Mouse (Mus musculus) erythroid progenitor cell, adult 5-6 weeks (primary cell): Measurements from ENCODE around the gene Limd1. TPM values are rescaled to one million over a fixed set of nuclear protein-coding genes. Genes with fewer than 3 reads are reported as not detected.

Source experiments
- ATAC-seq: replicated peaks from 2 replicates; pipeline ENCODE4 v1.8.0; 2016; ENCODE audit warnings: moderate number of reproducible peaks, mild to moderate bottlenecking, moderate TSS enrichment, inconsistent platforms; ENCODE audit not compliant: poor library complexity, low FRiP score, severe bottlenecking
- total RNA-seq, 2 experiments: library from RNA; stranded (forward) in 1 of 2; stranded (reverse) in 1 of 2; fragments of 150-400 nt in 1 of 2; fragments of 186-747, 209-891 nt in 1 of 2; gene quantifications; 2 replicates each; pipeline versions ENCODE4 v1.2.3 to v1.2.4; 2015 to 2017; ENCODE audit warnings: low replicate concordance in 2 of 2

The Limd1 gene
- total RNA-seq, 2 experiments from 2014 or later: 46.1 to 59.1 TPM

GRCm38 (mm10) chr9:123509638-123510604 is 31.4 kb downstream of the Limd1 start:
- ATAC-seq: no peak

GRCm38 (mm10) chr9:123510926-123511325 is 32.4 kb downstream of the Limd1 start:
- no peak for ATAC-seq

DNA sequence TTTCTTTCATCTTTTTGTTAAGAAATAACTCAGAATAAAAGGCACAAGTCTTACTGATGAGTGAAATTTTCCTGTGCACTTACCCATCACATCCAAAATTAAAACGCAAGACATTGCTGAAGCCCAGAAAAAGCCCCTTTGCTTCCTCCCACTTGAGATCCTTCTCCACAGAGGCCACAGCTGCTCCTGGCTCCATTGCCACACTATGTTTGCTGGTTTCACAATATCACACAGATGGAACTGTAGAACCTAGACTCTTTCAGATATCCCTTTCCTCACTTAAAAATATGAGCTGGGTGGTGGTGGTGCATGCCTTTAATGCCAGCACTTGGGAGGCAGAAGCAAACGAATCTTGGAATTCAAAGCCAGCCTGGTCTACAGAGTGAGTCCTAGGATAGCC is 34.0 kb downstream of the Limd1 start:
- no peak for ATAC-seq

- ATAC-seq: no peak
Measured at GRCm38 (mm10) chr9:123515087-123515486, 36.6 kb downstream of the Limd1 start.

GRCm38 (mm10) chr9:123516641-123517385 is 38.3 kb downstream of the Limd1 start:
- ATAC-seq: no peak

- ATAC-seq: no peak
Measured at GRCm38 (mm10) chr9:123518969-123519894, 40.7 kb downstream of the Limd1 start.

GRCm38 (mm10) chr9:123520735-123521134 is 42.2 kb downstream of the Limd1 start:
- ATAC-seq: no peak

GRCm38 (mm10) chr9:123523676-123524075 is 45.2 kb downstream of the Limd1 start:
- no peak for ATAC-seq

DNA sequence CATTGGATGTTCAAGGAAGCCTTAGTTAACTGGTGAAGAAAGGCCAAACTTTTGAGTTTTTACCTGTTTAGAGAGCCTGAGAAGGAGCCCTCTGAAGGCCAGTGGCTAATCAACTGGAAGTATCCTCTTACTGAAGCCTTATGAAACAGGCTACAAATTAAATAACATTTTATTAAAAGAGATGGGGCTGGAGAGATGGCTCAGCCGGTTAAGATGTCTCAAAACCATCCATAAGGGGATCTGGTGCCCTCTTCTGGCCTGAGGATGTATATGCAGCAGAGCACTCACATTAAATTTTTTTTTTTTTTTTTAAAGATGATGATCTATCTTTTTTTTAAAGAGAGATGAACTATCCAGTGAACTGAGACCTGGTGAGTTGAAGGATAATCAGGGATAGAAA is 46.6 kb downstream of the Limd1 start:
- ATAC-seq: no peak

DNA sequence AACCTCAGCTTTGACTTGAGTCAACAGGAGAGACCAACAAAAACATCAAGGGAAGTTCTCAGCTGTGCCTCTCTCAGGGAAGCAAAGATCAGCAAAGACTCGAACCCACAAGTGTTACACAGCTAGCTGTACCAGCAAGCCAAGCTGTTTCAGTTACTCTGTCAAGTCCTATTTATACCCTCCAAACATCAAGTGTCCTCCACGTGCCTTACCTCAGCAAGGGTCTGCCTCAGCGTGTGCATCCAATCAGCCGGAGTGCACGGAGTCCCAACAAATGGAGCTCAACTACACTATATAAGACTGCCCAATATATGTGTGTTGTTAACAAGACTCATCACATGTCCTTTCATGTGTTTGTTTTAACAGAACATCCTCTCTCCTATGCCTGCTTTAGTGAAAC is 48.0 kb downstream of the Limd1 start:
- no peak for ATAC-seq

- peak; percentile 32 for ATAC-seq
Measured at GRCm38 (mm10) chr9:123528087-123528925, 49.8 kb downstream of the Limd1 start.

DNA sequence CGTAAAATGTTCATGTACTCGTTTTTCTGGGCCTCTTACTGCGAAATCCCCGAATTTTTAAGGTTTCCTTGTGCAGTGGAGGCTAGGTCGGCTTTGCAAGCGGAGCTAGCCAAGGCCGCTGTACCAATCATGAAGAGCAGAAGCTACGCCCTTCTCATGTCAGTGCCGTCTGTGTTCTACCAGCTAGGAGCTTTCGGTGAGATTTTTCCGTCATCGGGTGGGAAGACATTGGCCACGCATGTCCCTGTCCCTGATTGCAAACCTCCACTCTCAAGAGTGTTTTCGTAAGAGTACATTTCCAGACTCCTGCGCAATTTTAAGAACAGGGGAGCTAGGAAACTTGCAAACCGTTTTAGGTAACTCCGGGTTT is 50.4 kb downstream of the Limd1 start:
- ATAC-seq: peak; percentile 62

DNA sequence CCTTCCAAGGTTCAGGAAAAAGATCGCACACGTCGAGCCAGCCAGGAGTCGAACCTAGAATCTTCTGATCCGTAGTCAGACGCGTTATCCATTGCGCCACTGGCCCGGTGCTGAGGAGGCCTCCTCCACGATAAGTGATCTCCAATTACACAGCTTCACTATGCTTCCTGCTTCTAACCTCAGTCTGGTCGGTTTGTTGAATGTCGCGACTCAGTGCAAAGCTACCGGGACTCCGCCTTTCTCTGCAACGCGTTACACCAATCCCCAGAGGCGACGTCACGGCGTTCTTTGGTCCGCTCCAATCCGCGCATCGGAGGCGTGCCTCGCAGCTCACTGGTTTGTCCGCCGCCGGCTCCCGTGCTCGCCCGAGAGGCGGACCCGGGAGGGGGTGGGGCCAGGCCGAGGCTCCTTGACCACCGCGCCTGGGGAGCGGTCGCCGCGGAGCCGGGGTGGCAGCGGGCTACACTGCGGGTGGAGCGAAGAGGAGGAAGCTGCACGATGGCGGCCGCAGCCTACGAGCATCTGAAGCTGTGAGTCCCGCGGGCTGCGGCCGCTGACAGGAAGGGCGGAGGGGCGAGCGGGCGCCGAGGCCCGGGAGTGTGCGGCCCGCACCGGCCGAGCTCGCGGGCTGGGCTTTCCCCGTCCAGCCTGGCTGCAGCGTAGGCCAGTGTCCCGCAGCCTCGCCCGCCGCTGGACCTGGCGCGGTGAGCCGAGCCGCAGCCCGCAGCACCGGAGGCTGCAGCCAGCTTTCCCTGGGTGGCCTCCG is 51.1 kb downstream of the Limd1 start, which contains the start of gene Sacm1l:
Gene Sacm1l, plus strand, starts transcription at position 368 of the 766 bp plus-strand sequence.
- peak; percentile 89 for ATAC-seq

DNA sequence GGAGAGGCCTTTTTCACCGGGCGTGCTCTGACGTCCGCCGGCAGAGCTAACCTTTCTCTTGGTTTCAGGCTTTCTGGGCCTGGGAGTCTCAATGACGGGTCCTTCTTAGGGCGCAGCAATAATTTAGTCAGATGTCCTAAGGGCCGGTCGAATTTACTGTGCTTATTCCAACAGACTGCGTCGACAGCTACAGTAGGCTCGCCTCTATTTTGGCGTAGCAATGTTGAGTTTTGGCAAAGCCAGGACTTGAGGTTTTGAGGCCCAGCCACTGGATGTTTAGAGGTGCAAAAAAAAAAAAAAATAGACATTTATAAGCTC is 51.6 kb downstream of the Limd1 start:
- ATAC-seq: no peak

GRCm38 (mm10) chr9:123530566-123531130 is 52.1 kb downstream of the Limd1 start:
- no peak for ATAC-seq

DNA sequence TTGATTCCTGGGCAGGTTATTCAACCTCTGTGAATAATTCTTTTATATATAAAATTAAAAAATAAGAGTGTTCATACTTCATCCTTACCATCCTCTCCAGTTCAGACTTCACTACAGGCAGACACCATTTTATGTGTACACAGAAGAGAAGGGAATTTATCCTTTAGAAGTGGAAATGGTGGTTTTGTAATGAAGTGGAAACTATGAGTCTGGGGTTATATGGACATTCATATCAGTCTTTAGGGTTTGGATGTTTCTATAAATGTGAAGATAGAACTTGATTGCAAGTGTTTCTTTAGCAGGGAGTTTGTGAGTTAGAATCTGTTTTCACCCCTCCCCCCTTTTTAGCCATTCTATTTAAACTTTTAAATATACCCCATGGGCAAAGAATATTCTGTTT is 52.7 kb downstream of the Limd1 start:
- no peak for ATAC-seq

DNA sequence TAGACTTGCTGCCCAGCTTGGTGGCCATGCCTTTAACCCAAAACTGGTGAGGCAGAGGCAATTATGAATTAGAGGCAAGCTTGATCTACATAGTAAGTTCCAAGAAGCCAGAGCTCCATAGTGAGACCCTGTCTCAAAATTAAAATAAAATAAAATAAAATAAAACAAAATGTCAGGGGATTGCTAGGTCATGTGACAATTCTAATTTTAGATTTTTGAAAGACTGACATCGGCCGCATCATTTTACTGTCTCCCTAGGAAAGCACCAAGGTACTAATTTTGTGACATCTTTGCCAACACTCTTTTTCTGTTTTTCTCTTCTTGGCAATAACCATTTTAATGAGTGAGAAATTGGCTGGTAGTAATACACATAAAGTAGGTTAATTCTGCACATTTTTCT is 58.1 kb downstream of the Limd1 start:
- no peak for ATAC-seq

DNA sequence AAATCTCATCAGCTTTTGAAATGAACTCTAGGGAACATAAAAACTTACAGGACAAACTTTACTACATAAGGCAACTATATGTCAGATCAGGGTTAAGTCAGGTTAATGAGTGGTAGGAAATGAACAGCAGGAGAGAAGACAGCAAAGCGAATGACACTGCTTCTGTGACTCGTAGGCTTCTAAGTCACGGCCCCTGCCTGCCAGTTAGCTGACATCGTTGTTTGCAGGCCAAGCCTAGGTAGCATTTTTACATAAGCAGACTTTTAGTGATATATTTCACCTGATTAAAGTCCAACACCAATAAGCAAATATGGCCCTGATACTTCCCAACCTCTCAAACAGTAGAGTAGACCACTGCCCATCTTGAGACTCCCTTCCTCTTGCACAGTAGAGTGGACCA is 59.7 kb downstream of the Limd1 start:
- ATAC-seq: no peak
